Mouse (Mus musculus): Measurements from ENCODE around the gene Kcnd3. TPM values are rescaled to one million over a fixed set of nuclear protein-coding genes. Genes with fewer than 3 reads are reported as not detected.
"Not testable (repeated sequence)": the region's sequence is repeated elsewhere in the genome, so short reads cannot be mapped to it uniquely, and the experiment has no call there.

Kcnd3 gene
- total RNA-seq, 2 experiments from 2014 or later, result not detected

- ATAC-seq (ENCODE audit: poor library complexity, severe bottlenecking), result no peak
Observed at GRCm38 (mm10) chr3:105695476-105696386, 243.6 kb downstream of the Kcnd3 start.

GRCm38 (mm10) chr3:105696387-105697147 is 244.4 kb downstream of the Kcnd3 start:
- ATAC-seq (ENCODE audit: poor library complexity, severe bottlenecking), result no peak

- ATAC-seq (ENCODE audit: poor library complexity, severe bottlenecking), result no peak
Observed at GRCm38 (mm10) chr3:105697148-105697441, 245.0 kb downstream of the Kcnd3 start.

- ATAC-seq (ENCODE audit: poor library complexity, severe bottlenecking), result no peak
Observed at GRCm38 (mm10) chr3:105698311-105698710, 246.2 kb downstream of the Kcnd3 start.

- peak; percentile 45 for ATAC-seq (ENCODE audit: poor library complexity, severe bottlenecking)
Observed at GRCm38 (mm10) chr3:105699241-105699933, 247.3 kb downstream of the Kcnd3 start.

GRCm38 (mm10) chr3:105700786-105701185 is 248.7 kb downstream of the Kcnd3 start:
- not testable (repeated sequence) for ATAC-seq (ENCODE audit: poor library complexity, severe bottlenecking)

- ATAC-seq (ENCODE audit: poor library complexity, severe bottlenecking), result no peak
Observed at GRCm38 (mm10) chr3:105701399-105701798, 249.3 kb downstream of the Kcnd3 start.

GRCm38 (mm10) chr3:105703571-105703970 is 251.4 kb downstream of the Kcnd3 start:
- no peak for ATAC-seq (ENCODE audit: poor library complexity, severe bottlenecking)

- peak; percentile 85 for ATAC-seq (ENCODE audit: poor library complexity, severe bottlenecking)
Observed at GRCm38 (mm10) chr3:105704031-105705008, 252.2 kb downstream of the Kcnd3 start, which contains the start of gene Inka2. Gene Inka2, plus strand, starts transcription at chr3:105704599.

- ATAC-seq (ENCODE audit: poor library complexity, severe bottlenecking), result peak; percentile 31
Observed at GRCm38 (mm10) chr3:105705061-105705549, 253.0 kb downstream of the Kcnd3 start.

- no peak for ATAC-seq (ENCODE audit: poor library complexity, severe bottlenecking)
Observed at GRCm38 (mm10) chr3:105705561-105705960, 253.4 kb downstream of the Kcnd3 start.

GRCm38 (mm10) chr3:105706366-105707020 is 254.4 kb downstream of the Kcnd3 start:
- no peak for ATAC-seq (ENCODE audit: poor library complexity, severe bottlenecking)

- no peak for ATAC-seq (ENCODE audit: poor library complexity, severe bottlenecking)
Observed at GRCm38 (mm10) chr3:105707590-105707989, 255.5 kb downstream of the Kcnd3 start.

GRCm38 (mm10) chr3:105710246-105710645 is 258.1 kb downstream of the Kcnd3 start:
- ATAC-seq (ENCODE audit: poor library complexity, severe bottlenecking), result no peak

GRCm38 (mm10) chr3:105711741-105712140 is 259.6 kb downstream of the Kcnd3 start:
- no peak for ATAC-seq (ENCODE audit: poor library complexity, severe bottlenecking)

GRCm38 (mm10) chr3:105712827-105713226 is 260.7 kb downstream of the Kcnd3 start:
- no peak for ATAC-seq (ENCODE audit: poor library complexity, severe bottlenecking)

GRCm38 (mm10) chr3:105714091-105714819 is 262.1 kb downstream of the Kcnd3 start:
- ATAC-seq (ENCODE audit: poor library complexity, severe bottlenecking), result no peak

GRCm38 (mm10) chr3:105714820-105715167 is 262.7 kb downstream of the Kcnd3 start:
- no peak for ATAC-seq (ENCODE audit: poor library complexity, severe bottlenecking)

Data from megakaryocyte, adult 5-6 weeks (primary cell).